ENCODE assay signal across 8 mouse cellular contexts in genomic region chr6:113469432-113469831, GRCm38 (mm10). TPM values are rescaled to one million over a fixed set of nuclear protein-coding genes. Genes with fewer than 3 reads are reported as not detected.
DNase-seq lines count a peak whose midpoint lies in the region; ATAC-seq and TF ChIP-seq lines count a peak whose summit lies in the region.

No protein-coding gene starts in this region.

- H3K9ac ChIP-seq in forebrain, embryonic 14.5 days (ENCODE audit: low read length), result peak overlapping the region; percentile 40
- peak overlapping the region; percentile 17; the same call in 1 of the 2 replicates for H3K9ac ChIP-seq in lung, embryonic 15.5 days

- 0 out of 2 replicates have a peak overlapping the region, but pooled peaks have one; percentile 4 for H3K4me3 ChIP-seq in G1E (ENCODE audit: low read depth, low read length)
- peak overlapping the region; percentile 30 for H3K4me3 ChIP-seq in forebrain, embryonic 14.5 days (ENCODE audit: low read depth, low read length)
- peak overlapping the region; percentile 39 for H3K4me3 ChIP-seq in lung, embryonic 15.5 days
- H3K4me3 ChIP-seq in olfactory bulb, adult 2 months (ENCODE audit: insufficient read depth, low read depth, low read length), result peak overlapping the region; percentile 37
- H3K4me3 ChIP-seq in thymus, adult 2 months (ENCODE audit: control insufficient read depth, insufficient read depth, low read length), result peak overlapping the region; percentile 29

- peaks cover 4% of the 10 kb centered on the region; the same call in 1 of the 2 replicates for H3K9me3 ChIP-seq in G1E (replicated peaks)
- no peaks in the 10 kb centered on the region for H3K9me3 ChIP-seq in forebrain, embryonic 14.5 days (replicated peaks; ENCODE audit: control insufficient read depth, low read length)
- no peaks in the 10 kb centered on the region for H3K9me3 ChIP-seq in lung, embryonic 15.5 days

- H3K36me3 ChIP-seq in G1E (replicated peaks), result no peaks in the 10 kb centered on the region
- H3K36me3 ChIP-seq in forebrain, embryonic 14.5 days (ENCODE audit: control insufficient read depth, insufficient read depth, low read length), result no peaks in the 10 kb centered on the region
- no peaks in the 10 kb centered on the region for H3K36me3 ChIP-seq in lung, embryonic 15.5 days
- H3K36me3 ChIP-seq in thymus, adult 2 months (ENCODE audit: control insufficient read depth, insufficient read depth, low read length), result no peaks in the 10 kb centered on the region

- intact Hi-C loops in heart, postnatal 36 days (cut with DNase I), result loop anchor here (1.0 to 5.0 kb wide), 3 partner anchors 28 to 137 kb away; partner anchors contain the start of genes Arpc4 and Tada3

- WGBS in forebrain, embryonic 14.5 days, result 1% methylated on average over 31 of the region's 31 CpGs
- WGBS in lung, embryonic 15.5 days, result 1% methylated on average over 31 of the region's 31 CpGs
- 1% methylated on average over 31 of the region's 31 CpGs for WGBS in olfactory bulb, adult 2 months
- WGBS in thymus, adult 2 months, result 19% methylated on average over 31 of the region's 31 CpGs

- ATAC-seq in G1E (ENCODE audit: extremely low read depth, insufficient number of reproducible peaks, low FRiP score, poor library complexity, severe bottlenecking), result no peak
- ATAC-seq in forebrain, embryonic 14.5 days, result peak; percentile 74
- peak; percentile 25; the same call in 1 of the 2 replicates for ATAC-seq in lung, embryonic 15.5 days (ENCODE audit: borderline replicate concordance, extremely low read depth, low FRiP score, low TSS enrichment)

- no peak for TF ChIP-seq POLR2A in olfactory bulb, adult 2 months (IDR thresholded peaks at IDR 0.05; ENCODE audit: insufficient read depth, low read depth, low read length)
- TF ChIP-seq POLR2A in thymus, adult 2 months (IDR thresholded peaks at IDR 0.05; ENCODE audit: control insufficient read depth, extremely low read depth, insufficient read depth, low read length, poor library complexity), result no peak

- H3K27ac ChIP-seq in forebrain, embryonic 14.5 days (ENCODE audit: low read depth, low read length), result no peak overlapping the region
- H3K27ac ChIP-seq in lung, embryonic 15.5 days, result no peak overlapping the region
- no peak overlapping the region for H3K27ac ChIP-seq in olfactory bulb, adult 2 months (ENCODE audit: insufficient read depth, low read depth, low read length)
- H3K27ac ChIP-seq in thymus, adult 2 months (ENCODE audit: control insufficient read depth, insufficient read depth, low read length), result no peak overlapping the region

- H3K4me1 ChIP-seq in G1E (ENCODE audit: insufficient read depth, low read depth, low read length), result peaks cover 28% of the 10 kb centered on the region
- no peaks in the 10 kb centered on the region for H3K4me1 ChIP-seq in forebrain, embryonic 14.5 days (ENCODE audit: control insufficient read depth, insufficient read depth, low read length)
- H3K4me1 ChIP-seq in lung, embryonic 15.5 days, result peaks cover 27% of the 10 kb centered on the region
- peaks cover 11% of the 10 kb centered on the region for H3K4me1 ChIP-seq in olfactory bulb, adult 2 months (ENCODE audit: control insufficient read depth, insufficient read depth, low read length)
- H3K4me1 ChIP-seq in thymus, adult 2 months (replicated peaks; ENCODE audit: control insufficient read depth, insufficient read depth, low read length), result peaks cover 11% of the 10 kb centered on the region

- no peak for TF ChIP-seq CTCF in G1E (IDR thresholded peaks at IDR 0.05; ENCODE audit: low read depth, low read length)
- TF ChIP-seq CTCF in olfactory bulb, adult 2 months (IDR thresholded peaks at IDR 0.05; ENCODE audit: insufficient read depth, low read depth, low read length), result peak; percentile 64; the same call in 1 of the 2 replicates
- peak; percentile 64; the same call in 1 of the 2 replicates for TF ChIP-seq CTCF in thymus, adult 2 months (IDR thresholded peaks at IDR 0.05; ENCODE audit: borderline replicate concordance, control insufficient read depth, extremely low read depth, insufficient read depth, low read length, poor library complexity)

- peak overlapping the region; percentile 60 for H3K4me2 ChIP-seq in forebrain, embryonic 14.5 days (ENCODE audit: low read length)
- peak overlapping the region; percentile 84 for H3K4me2 ChIP-seq in lung, embryonic 15.5 days

- DNase-seq in G1E (ENCODE audit: low spot score), result no peak
- DNase-seq in cerebellum, adult 11-12 months, result peak; percentile 82
- peak; percentile 65 for DNase-seq in forebrain, embryonic 14.5 days (ENCODE audit: low spot score)
- peak; percentile 82 to 83 for DNase-seq in heart, postnatal 36 days
- DNase-seq in kidney, postnatal 4 days, result peak; percentile 91 to 93
- peak; percentile 69 for DNase-seq in thymus, adult 2 months

- peaks cover 72% of the 10 kb centered on the region for H3K27me3 ChIP-seq in G1E (ENCODE audit: insufficient read depth, low read length)
- H3K27me3 ChIP-seq in forebrain, embryonic 14.5 days (replicated peaks; ENCODE audit: control insufficient read depth, insufficient read depth, low read length), result peaks cover 14% of the 10 kb centered on the region; the same call in 1 of the 2 replicates
- H3K27me3 ChIP-seq in lung, embryonic 15.5 days, result peaks cover 12% of the 10 kb centered on the region
- H3K27me3 ChIP-seq in thymus, adult 2 months (ENCODE audit: control insufficient read depth, insufficient read depth, low read length), result no peaks in the 10 kb centered on the region

RNA-seq across cellular contexts. Expression of gene Il17rc, which starts 1.8 kb away (rescaled TPM):
- total RNA-seq in G1E (2014; fragmentation: Nextera tagmentation), result not detected in 2 replicates
- not detected in 2 replicates for total RNA-seq in G1E (2017)
- 0.07 and 0.17 TPM in 2 replicates for polyA plus RNA-seq in G1E (2012)
- polyA plus RNA-seq in forebrain, embryonic 14.5 days (2014; fragmentation: Nextera tagmentation; extraction: Ambion mirVana), result 1.3 and 2.0 TPM in 2 replicates
- 1 to 10 TPM; 6.4 to 6.7 TPM for total RNA-seq in heart, postnatal 36 days (2021)
- 19.1 and 20.2 TPM in 2 replicates for polyA plus RNA-seq in lung, embryonic 15.5 days (2015; fragmentation: Nextera tagmentation; extraction: Ambion mirVana)
- polyA plus RNA-seq in olfactory bulb, adult 2 months (2012; ENCODE audit: insufficient read depth, insufficient read length, low replicate concordance, missing spikeins), result not detected in 2 replicates
- polyA plus RNA-seq in thymus, adult 2 months (2012; rRNA removed), result 14.3 and 15.4 TPM in 2 replicates

RNA-seq across cellular contexts. Expression of gene Il17re, which starts 11.1 kb away (rescaled TPM):
- total RNA-seq in G1E (2014; fragmentation: Nextera tagmentation) (not detected in 2 replicates), G1E (2017) (0.17 and 0.22 TPM in 2 replicates)
- polyA plus RNA-seq in G1E (2012), result not detected in 2 replicates
- polyA plus RNA-seq in forebrain, embryonic 14.5 days (2014; fragmentation: Nextera tagmentation; extraction: Ambion mirVana), result not detected in 2 replicates
- under 1 TPM; 0.65 to 0.67 TPM for total RNA-seq in heart, postnatal 36 days (2021)
- 19.5 and 23.5 TPM in 2 replicates for polyA plus RNA-seq in lung, embryonic 15.5 days (2015; fragmentation: Nextera tagmentation; extraction: Ambion mirVana)
- not detected in 2 replicates for polyA plus RNA-seq in olfactory bulb, adult 2 months (2012; ENCODE audit: insufficient read depth, insufficient read length, low replicate concordance, missing spikeins)
- polyA plus RNA-seq in thymus, adult 2 months (2012; rRNA removed), result 22.8 and 32.5 TPM in 2 replicates

RNA-seq across cellular contexts. Expression of gene Creld1, which starts 13.7 kb away (rescaled TPM):
- total RNA-seq in G1E (2014; fragmentation: Nextera tagmentation) (8.5 and 9.9 TPM in 2 replicates), G1E (2017) (5.8 and 7.4 TPM in 2 replicates)
- 17.3 and 19.8 TPM in 2 replicates for polyA plus RNA-seq in G1E (2012)
- 37.2 and 49.4 TPM in 2 replicates for polyA plus RNA-seq in forebrain, embryonic 14.5 days (2014; fragmentation: Nextera tagmentation; extraction: Ambion mirVana)
- total RNA-seq in heart, postnatal 36 days (2021), result 10 to 100 TPM; 45.9 to 57.5 TPM
- 33.1 and 36.3 TPM in 2 replicates for polyA plus RNA-seq in lung, embryonic 15.5 days (2015; fragmentation: Nextera tagmentation; extraction: Ambion mirVana)
- not detected in 2 replicates for polyA plus RNA-seq in olfactory bulb, adult 2 months (2012; ENCODE audit: insufficient read depth, insufficient read length, low replicate concordance, missing spikeins)
- polyA plus RNA-seq in thymus, adult 2 months (2012; rRNA removed), result 15.2 and 16.1 TPM in 2 replicates

RNA-seq across cellular contexts. Expression of gene Jagn1, which starts 27.1 kb away (rescaled TPM):
- total RNA-seq in G1E (2014; fragmentation: Nextera tagmentation) (19.4 and 21.7 TPM in 2 replicates), G1E (2017) (12.9 and 14.0 TPM in 2 replicates)
- polyA plus RNA-seq in G1E (2012), result 5.6 and 6.3 TPM in 2 replicates
- 88.0 and 94.4 TPM in 2 replicates for polyA plus RNA-seq in forebrain, embryonic 14.5 days (2014; fragmentation: Nextera tagmentation; extraction: Ambion mirVana)
- 10 to 100 TPM; 20.4 to 20.9 TPM for total RNA-seq in heart, postnatal 36 days (2021)
- 77.1 and 82.8 TPM in 2 replicates for polyA plus RNA-seq in lung, embryonic 15.5 days (2015; fragmentation: Nextera tagmentation; extraction: Ambion mirVana)
- polyA plus RNA-seq in olfactory bulb, adult 2 months (2012; ENCODE audit: insufficient read depth, insufficient read length, low replicate concordance, missing spikeins), result not detected in 2 replicates
- polyA plus RNA-seq in thymus, adult 2 months (2012; rRNA removed), result 69.6 and 75.5 TPM in 2 replicates

RNA-seq across cellular contexts. Expression of gene Prrt3, which starts 32.3 kb away (rescaled TPM):
- total RNA-seq in G1E (2014; fragmentation: Nextera tagmentation) (not detected in 2 replicates), G1E (2017) (under 0.01 and 0.12 TPM in 2 replicates)
- polyA plus RNA-seq in G1E (2012), result not detected in 2 replicates
- 3.2 and 5.4 TPM in 2 replicates for polyA plus RNA-seq in forebrain, embryonic 14.5 days (2014; fragmentation: Nextera tagmentation; extraction: Ambion mirVana)
- total RNA-seq in heart, postnatal 36 days (2021), result not detected
- 0.17 and 0.21 TPM in 2 replicates for polyA plus RNA-seq in lung, embryonic 15.5 days (2015; fragmentation: Nextera tagmentation; extraction: Ambion mirVana)
- not detected in 2 replicates for polyA plus RNA-seq in olfactory bulb, adult 2 months (2012; ENCODE audit: insufficient read depth, insufficient read length, low replicate concordance, missing spikeins)
- polyA plus RNA-seq in thymus, adult 2 months (2012; rRNA removed), result 0.16 and 0.28 TPM in 2 replicates

Comparison
In these comparisons a context has a peak if more than half of its experiments do, and no peak if none do; other contexts are left out.
1. RNA of gene Il17re, which starts 11.1 kb away (polyA plus RNA-seq): 19.5 to 23.5 TPM in lung, embryonic 15.5 days and 22.8 to 32.5 TPM in thymus, adult 2 months; not detected in G1E, not detected in forebrain, embryonic 14.5 days and not detected in olfactory bulb, adult 2 months; every median in the first group is over 10 times any median in the second.
2. RNA of gene Creld1, which starts 13.7 kb away (polyA plus RNA-seq): 37.2 to 49.4 TPM in forebrain, embryonic 14.5 days, 33.1 to 36.3 TPM in lung, embryonic 15.5 days, 17.3 to 19.8 TPM in G1E and 15.2 to 16.1 TPM in thymus, adult 2 months; not detected in olfactory bulb, adult 2 months; every median in the first group is over 10 times any median in the second.
3. Peak in every context shown above with its lines, with median percentiles within 50 percentile points of each other: H3K4me3 ChIP-seq.